Mouse (Mus musculus): ENCODE data around the gene Car6.

Car6 gene

DNA sequence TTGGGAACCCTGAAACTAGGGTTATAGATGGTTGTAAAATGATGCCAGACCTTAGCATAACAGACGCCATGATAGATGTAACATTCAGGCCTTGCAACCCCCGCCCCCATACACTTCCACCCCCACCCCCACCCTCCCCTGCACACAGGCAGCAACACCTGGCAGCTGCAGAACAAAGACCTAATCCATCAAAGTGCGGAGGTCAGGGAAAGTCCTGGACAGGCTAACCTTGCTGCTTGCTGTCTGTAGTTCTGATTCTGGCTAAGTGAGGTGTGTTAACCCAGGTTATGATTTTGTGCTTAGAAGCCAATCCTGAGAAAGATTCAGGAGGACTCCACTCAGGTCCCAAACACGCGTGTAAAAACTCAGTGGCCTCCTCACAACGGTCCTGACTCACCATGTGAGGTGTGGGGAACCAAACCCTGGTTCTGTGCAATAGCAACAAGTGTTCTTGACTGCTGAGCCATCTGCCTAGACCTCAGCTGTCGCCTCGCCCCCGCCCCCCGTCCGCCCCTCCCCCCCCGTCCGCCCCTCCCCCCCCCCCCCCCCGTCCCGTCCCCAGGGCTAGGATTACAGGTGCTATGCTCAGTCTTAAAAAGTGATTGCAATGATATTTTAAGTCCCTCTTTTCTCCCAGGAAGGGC, 28.7 kb upstream of the Car6 start:
- in situ Hi-C loops (cut with MboI; ENCODE audit: low sequenced_read_pairs) = no loop called here

- in situ Hi-C loops (cut with MboI; ENCODE audit: low sequenced_read_pairs) = no loop called here
Measured at GRCm38 (mm10) chr4:150228581-150229348, 27.6 kb upstream of the Car6 start.

DNA sequence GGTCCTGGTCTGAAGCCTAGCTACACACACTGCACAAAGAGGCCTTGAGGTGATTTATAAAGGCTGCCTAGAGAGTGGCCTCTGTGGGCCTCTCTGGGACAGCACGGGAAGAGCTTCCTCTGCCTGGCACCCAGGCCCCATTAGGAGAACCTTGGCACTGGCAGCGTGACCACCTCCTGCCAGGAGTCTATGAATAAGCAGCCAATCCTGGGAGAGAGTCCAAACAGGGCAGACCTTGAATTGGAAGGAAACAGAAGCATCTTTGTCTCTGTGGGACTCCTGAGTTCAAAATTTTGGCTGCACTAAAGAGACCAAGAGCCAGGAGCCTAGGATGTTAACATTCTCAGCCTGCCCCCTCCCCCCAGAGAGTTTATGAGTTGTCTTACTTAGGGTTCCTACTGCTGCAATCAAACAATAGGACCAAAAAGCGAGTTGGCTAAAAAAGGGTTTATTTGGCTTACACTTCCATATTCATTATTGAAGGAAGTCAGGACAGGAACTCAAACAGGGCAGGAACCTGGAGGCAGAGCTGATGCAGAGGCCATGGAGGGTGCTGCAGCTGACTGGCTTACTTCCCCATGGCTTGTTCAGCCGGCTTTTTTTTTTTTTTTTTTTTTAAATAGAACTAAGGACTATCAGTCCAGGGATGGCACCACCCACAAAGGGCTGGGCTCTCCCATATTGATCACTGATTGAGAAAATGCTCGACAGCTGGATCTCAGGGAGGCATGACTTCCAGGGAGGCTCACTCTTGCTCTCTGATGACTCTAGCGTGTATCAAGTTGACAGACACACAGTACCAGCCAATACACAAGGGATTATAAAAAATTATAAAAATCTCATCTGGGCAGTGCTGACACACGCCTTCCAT, 25.9 kb upstream of the Car6 start:
- in situ Hi-C loops (cut with MboI; ENCODE audit: low sequenced_read_pairs) = no loop called here

DNA sequence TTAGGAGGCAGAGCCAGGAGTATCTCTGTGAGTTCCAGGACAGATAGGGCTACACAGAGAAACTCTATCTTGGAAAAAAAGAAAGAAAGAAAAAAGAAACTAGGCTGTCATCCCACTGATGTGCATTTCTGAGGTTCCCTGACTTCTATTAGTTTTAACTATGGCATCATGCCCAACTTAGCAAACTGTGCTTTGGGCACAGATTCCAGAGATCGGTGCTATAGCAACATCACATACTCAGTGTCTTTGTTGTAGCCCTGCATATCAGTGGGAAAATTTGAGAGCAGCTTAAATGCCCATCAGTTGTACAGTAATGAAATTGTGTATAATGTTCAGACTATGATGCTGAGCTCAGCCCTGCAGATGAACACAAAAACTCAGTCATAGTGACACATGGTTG, 24.6 kb upstream of the Car6 start:
- in situ Hi-C loops (cut with MboI; ENCODE audit: low sequenced_read_pairs) = no loop called here

DNA sequence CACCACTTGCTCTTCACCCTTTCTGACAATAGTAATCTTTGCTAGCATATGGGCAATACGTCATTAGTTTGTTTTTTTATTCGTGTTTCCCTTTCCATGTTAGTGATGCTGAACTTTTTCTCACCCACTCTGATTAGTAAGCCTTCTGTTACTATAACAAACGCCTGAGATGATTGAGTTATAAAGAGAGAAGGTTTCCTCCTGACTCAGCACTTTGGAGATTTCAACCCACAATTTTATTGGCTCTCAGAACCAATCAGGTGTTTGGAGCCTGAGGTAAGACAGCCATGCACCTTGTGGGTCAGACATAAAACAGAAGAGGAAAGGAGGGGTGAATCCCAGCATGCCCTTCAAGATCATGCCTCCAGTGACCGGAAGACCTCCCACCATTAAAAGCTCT, 22.7 kb upstream of the Car6 start:
- in situ Hi-C loops (cut with MboI; ENCODE audit: low sequenced_read_pairs) = no loop called here

GRCm38 (mm10) chr4:150221017-150221640, 20.0 kb upstream of the Car6 start:
- in situ Hi-C loops (cut with MboI; ENCODE audit: low sequenced_read_pairs) = no loop called here

GRCm38 (mm10) chr4:150220584-150220983, 19.5 kb upstream of the Car6 start:
- in situ Hi-C loops (cut with MboI; ENCODE audit: low sequenced_read_pairs) = no loop called here

DNA sequence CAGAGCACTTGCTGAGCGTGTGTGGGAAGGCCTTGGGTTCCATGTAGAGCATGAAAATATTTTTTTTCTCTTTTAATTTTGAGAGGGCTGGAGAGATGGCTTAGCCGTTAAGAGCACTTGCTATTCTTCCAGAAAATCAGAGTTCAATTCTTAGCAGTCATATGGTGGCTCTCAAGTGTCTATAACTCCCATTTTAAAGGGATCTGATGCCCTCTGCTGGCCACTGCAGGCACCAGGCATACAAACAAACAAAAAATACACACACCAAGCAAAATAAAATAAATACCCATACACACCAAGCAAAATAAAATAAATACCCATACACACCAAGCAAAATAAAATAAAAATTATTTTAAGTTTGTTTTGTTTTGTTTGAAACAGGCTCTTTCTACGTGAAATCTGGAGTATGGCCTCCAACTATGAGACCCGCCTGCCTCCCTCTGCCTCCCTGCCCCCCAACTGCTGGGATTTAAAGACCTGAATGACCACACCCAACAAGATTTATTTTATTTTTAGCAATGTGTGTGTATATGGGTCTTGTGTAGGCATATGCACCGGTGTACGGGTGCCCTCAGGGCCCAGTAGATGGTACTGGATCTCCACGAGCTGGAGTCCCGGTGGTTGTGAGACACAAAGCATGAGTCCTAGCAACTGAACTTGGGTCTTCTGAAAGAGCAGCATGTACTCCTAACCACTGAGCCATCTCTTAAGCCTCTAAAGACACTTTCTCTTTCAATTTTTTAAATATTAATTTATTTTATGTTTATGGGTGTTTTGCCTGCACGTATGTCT, 18.6 kb upstream of the Car6 start:
- in situ Hi-C loops (cut with MboI; ENCODE audit: low sequenced_read_pairs) = no loop called here

GRCm38 (mm10) chr4:150217935-150218334, 16.8 kb upstream of the Car6 start:
- in situ Hi-C loops (cut with MboI; ENCODE audit: low sequenced_read_pairs) = no loop called here

- in situ Hi-C loops (cut with MboI; ENCODE audit: low sequenced_read_pairs) = no loop called here
Measured at GRCm38 (mm10) chr4:150217042-150217554, 16.0 kb upstream of the Car6 start.

GRCm38 (mm10) chr4:150216423-150216822, 15.3 kb upstream of the Car6 start:
- in situ Hi-C loops (cut with MboI; ENCODE audit: low sequenced_read_pairs) = no loop called here

- in situ Hi-C loops (cut with MboI; ENCODE audit: low sequenced_read_pairs) = no loop called here
Measured at GRCm38 (mm10) chr4:150213910-150214309, 12.8 kb upstream of the Car6 start.

GRCm38 (mm10) chr4:150212553-150212971, 11.4 kb upstream of the Car6 start:
- in situ Hi-C loops (cut with MboI; ENCODE audit: low sequenced_read_pairs) = no loop called here

DNA sequence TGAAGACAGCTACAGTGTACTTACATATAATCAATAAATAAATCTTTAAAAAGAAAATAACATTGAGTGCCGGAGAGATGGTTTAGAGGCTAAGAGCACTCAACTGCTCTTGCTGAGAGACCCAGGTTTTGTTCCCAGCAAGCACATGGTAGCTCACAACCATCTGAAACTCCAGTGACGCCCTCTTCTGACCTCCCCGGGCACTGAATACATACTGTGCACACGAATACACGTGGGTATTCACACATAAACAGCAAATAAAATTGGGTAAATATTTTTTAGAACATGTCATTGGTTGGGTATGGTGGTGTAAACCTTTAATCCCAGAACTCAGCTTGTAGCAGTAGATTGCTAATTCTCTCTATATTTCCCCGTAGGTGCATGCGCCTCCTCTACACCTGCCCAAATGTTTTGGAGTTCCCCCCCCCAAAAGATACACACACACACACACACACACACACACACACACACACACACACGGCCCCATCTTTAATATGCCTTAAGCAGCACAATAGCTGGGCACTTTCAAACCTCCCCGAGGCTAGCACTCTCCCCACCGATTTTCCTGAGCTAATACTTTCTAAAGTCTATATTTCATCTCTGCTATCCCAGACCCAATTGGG, 10.9 kb upstream of the Car6 start:
- in situ Hi-C loops (cut with MboI; ENCODE audit: low sequenced_read_pairs) = no loop called here

GRCm38 (mm10) chr4:150210306-150210705, 9.2 kb upstream of the Car6 start:
- in situ Hi-C loops (cut with MboI; ENCODE audit: low sequenced_read_pairs) = no loop called here

DNA sequence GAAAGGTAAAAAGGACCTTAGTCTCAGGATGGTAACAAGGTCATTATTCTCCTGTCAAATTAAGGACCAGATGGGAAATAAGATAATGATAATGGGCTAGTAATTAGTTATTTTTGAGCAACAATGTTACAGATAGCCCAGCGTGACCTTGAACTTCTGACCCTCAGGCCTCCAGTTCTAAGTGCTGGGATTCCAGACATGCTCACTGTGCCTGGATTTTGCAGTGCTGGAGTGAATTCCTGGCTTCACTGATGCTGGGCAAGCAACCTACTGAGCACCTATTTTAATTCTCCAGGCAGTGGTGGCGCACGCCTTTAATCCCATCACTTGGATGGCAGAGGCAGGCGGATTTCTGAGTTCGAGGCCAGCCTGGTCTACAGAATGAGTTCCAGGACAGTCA, 8.6 kb upstream of the Car6 start:
- in situ Hi-C loops (cut with MboI; ENCODE audit: low sequenced_read_pairs) = no loop called here

GRCm38 (mm10) chr4:150204877-150205276, 3.7 kb upstream of the Car6 start:
- in situ Hi-C loops (cut with MboI; ENCODE audit: low sequenced_read_pairs) = no loop called here

DNA sequence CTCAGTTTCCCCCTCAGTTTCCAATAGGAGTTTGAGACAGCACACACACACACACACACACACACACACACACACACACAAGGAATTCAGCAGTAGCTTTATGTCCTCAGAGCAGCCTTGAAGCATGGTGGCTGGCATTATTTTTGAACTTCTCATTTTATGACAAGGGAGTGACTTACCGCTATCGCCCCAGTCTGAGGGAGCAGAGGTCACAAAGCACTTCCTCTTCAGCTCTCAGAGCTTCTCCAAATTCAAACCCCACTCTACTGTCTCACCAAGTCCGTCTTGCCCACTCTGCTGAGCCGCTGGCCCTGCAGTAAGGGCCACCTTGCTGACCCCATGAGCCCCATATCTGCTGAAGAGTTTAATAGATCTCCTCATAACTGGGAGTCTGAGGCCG, 1.6 kb upstream of the Car6 start:
- in situ Hi-C loops (cut with MboI; ENCODE audit: low sequenced_read_pairs) = no loop called here

GRCm38 (mm10) chr4:150198268-150198667, 2.9 kb downstream of the Car6 start:
- in situ Hi-C loops (cut with MboI; ENCODE audit: low sequenced_read_pairs) = no loop called here

- in situ Hi-C loops (cut with MboI; ENCODE audit: low sequenced_read_pairs) = no loop called here
Measured at GRCm38 (mm10) chr4:150193915-150194314, 7.2 kb downstream of the Car6 start.

Data from CH12F3 (cell line).